Mouse (Mus musculus): ENCODE data around the gene Higd1c. TPM values are rescaled to one million over a fixed set of nuclear protein-coding genes. Genes with fewer than 3 reads are reported as not detected.
"Not testable (repeated sequence)": the region's sequence is repeated elsewhere in the genome, so short reads cannot be mapped to it uniquely, and the experiment has no call there.

Gene Higd1c
- total RNA-seq, 2 experiments from 2014 or later, result not detected

DNA sequence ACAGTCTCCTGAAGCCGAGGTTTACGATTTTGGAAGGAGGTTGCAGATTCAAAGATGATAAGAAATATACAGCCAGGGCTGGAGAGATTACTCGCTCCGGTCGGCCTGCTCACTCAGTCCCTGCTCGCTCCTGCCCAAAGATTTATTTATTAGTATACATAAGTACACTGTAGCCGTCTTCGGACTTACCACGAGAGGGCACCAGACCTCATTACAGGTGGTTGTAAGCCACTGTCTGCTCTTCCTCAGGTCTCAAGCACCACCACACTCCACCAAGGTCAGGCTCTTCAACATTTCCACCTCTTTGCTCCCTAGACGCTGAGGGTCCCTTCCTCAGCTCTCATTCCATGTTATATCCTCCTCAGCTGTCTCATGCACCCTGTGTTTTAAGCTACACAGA lies 26.5 kb upstream of the Higd1c start:
- H3K4me3 ChIP-seq, result peak overlapping the region; percentile 45; the same call in 1 of the 2 replicates
- peak; percentile 75 for DNase-seq
- peak; percentile 58 for TF ChIP-seq CTCF (IDR thresholded peaks at IDR 0.05)
- intact Hi-C loops (cut with DNase I); H3K27ac ChIP-seq: not testable (repeated sequence)

DNA sequence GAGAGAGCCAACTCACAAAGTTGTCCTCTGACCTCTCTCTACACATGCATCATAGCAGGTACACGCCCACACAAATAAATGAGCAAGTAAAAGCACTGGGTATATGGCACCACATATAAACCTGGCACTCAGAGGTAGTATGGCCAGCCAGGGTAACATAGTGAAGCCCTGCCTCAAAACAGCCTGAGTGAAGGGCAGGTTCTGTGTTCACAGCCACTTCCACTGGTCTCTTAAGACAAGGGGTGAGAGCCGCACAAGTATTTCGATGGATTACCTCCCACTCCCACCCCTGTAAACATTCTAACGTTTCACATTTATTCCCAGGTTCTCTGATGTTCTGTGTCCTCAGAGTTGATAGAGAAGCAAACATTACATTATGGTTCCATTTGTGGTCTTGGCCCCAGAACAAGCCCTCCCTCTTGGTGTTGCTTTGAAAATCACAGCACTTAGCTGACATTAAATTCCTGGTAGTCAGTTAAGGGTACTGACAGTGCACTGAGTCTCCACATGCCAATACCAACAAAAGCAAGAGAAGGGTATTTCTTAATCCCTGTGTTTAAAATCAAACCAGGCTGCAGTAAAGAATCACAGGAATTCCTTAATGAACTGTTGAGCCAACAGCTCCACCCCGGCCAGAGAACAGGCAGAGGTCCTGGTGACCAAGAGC lies 22.9 kb upstream of the Higd1c start:
- H3K27ac ChIP-seq; H3K4me3 ChIP-seq; DNase-seq; intact Hi-C loops (cut with DNase I): not testable (repeated sequence)

DNA sequence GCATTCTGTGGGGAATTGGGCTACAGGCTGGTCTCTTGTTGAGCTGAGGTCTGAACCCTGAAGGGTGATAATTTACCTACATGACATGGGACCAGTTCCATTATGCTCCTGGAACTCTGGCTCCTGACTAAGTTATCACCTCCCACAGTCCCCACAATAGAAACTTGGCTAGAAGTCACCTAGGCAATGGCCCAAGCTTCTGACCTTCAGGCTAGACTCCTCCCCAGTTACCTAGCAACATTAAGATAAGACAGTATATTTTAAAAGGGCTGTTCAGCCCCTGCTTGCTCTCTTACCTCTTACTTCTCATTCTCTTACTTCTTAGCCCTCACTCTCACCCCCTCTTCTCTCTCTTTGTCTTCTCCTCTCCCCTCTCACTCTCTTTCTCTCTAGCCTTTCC lies 18.9 kb upstream of the Higd1c start:
- intact Hi-C loops (cut with DNase I), result no loop called here
- Histone ChIP-seq H3K4me3 (no peak overlapping the region), H3K27ac (no peak overlapping the region)
- TF ChIP-seq CTCF (IDR thresholded peaks at IDR 0.05), result no peak
- DNase-seq, result no peak

DNA sequence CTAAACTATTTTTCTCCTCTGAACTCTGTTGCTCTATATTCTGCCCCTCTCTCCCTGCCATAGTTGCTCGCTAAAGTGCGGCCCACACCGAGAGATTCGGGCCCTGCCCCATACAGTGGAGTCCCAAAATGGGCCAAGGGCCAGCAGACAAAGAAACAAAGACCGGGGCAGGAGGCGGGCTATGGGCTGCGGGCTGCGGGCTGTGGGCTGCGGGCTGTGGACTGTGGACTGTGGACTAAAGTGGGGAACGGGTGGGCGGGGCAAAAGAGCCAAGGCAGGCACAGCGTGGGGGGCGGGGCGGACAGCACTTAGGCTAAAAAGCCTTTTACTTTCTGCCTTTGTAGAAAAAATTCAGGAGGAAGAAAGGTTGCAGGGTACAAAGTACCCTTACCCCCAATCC lies 17.6 kb upstream of the Higd1c start:
- no peak overlapping the region for H3K27ac ChIP-seq
- no peak overlapping the region for H3K4me3 ChIP-seq
- TF ChIP-seq CTCF (IDR thresholded peaks at IDR 0.05), result no peak
- DNase-seq, result no peak
- intact Hi-C loops (cut with DNase I), result no loop called here

DNA sequence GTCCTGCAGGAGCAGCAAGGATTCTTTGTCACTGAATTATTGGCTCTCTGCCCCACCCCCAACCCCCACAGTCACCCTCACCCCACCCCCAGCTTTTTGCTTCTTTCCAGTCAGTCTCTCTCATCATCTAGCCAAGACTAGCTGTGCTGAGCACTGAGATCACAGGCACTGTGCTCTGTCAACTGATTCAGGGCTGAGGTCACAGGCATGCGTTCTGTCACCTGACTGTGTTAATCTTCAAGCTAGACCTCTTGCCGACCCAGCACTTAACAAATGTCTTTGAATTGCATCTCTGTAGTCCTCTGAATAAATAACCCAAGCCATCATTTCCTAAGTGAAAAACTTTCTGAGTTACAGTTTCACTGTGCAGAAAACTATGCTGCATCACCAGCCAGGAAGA lies 14.8 kb upstream of the Higd1c start:
- TF ChIP-seq CTCF (IDR thresholded peaks at IDR 0.05), result no peak
- DNase-seq, result no peak
- intact Hi-C loops (cut with DNase I), result no loop called here
- Histone ChIP-seq H3K4me3 (no peak overlapping the region), H3K27ac (no peak overlapping the region)

DNA sequence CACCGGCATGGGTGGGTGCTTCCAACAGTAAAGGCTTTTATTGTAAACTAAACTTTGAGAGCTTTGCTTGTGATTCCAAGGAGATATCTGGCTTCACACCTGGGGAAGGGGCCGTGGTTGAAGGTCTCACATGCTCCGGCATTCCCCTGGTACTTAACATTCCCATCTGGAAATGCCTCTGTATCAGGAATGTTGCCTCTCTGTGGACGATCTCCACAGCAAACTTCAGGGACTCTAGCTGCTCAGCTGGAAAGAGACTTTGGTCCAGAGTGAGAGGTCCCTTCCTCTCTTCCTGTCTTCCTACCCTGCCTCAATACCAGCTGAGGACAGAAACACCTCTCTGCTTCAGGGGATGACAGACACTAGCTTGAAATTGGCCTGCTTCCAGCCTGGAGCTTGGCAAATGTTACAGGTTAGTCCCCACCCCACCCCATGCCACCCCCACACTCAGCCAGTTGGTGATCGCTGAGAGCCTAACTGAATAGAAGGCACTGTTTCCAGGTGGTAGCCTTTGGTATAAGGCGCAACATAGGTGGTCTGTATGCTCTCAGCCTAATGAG lies 12.8 kb upstream of the Higd1c start:
- DNase-seq, result no peak
- Histone ChIP-seq H3K4me3 (no peak overlapping the region), H3K27ac (no peak overlapping the region)
- intact Hi-C loops (cut with DNase I), result no loop called here
- TF ChIP-seq CTCF (IDR thresholded peaks at IDR 0.05), result no peak

DNA sequence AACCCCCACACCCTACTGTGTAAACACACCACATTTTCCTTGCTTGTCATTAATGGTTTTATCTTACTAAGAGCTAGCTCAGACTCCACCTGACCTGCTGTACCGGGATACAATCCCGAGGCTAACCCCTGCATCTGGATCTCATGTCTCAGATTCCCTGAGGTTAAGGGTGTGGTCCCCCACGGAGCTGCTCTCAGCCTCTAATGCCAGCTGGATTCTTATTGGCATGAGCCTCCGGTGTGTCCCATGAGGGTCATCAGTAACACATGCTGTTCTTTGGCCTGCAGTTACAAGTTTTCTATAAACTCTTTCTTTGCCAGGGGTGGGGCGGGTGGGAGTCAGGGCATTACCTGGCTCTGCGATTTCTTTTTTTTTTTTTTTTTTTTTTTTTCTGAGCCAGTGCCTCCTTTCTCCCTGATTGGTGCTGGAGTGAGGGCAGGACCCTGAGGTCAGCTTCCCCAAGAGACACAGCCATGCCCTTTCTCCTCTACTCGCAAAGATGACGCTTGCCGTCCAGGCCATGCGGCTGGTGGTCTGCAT lies 11.6 kb upstream of the Higd1c start, which contains the start of the genes Methig1 and Mettl7a2:
Gene Methig1 (plus strand): TSS at position 439 of the 540 bp plus-strand sequence.
Gene Mettl7a2 (plus strand): TSS at position 490 of the 540 bp plus-strand sequence.
- intact Hi-C loops (cut with DNase I), result no loop called here
- no peak for DNase-seq

DNA sequence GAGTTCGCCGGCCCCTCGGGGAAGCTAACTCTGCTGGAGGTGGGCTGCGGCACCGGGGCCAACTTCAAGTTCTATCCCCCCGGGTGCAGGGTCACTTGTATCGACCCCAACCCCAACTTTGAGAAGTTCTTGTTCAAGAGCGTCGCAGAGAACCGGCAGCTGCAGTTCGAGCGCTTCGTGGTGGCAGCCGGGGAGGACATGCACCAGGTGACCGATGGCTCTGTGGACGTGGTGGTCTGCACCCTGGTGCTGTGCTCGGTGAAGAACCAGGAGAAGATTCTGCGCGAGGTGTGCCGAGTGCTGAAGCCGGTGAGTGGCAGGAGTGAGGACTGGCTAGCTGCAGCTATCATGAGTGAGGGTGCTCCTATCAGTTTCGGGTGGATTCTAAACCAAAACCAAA lies 10.9 kb upstream of the Higd1c start:
- DNase-seq; H3K27ac ChIP-seq; H3K4me3 ChIP-seq; intact Hi-C loops (cut with DNase I): not testable (repeated sequence)

More for the DNA sequence above, 11.6 kb upstream of the Higd1c start, which contains the start of the genes Methig1 and Mettl7a2:
- Histone ChIP-seq H3K27ac (no peak within 1 kb of the TSS), H3K4me3 (no peak within 1 kb of the TSS)
- no peak for TF ChIP-seq CTCF (IDR thresholded peaks at IDR 0.05)

DNA sequence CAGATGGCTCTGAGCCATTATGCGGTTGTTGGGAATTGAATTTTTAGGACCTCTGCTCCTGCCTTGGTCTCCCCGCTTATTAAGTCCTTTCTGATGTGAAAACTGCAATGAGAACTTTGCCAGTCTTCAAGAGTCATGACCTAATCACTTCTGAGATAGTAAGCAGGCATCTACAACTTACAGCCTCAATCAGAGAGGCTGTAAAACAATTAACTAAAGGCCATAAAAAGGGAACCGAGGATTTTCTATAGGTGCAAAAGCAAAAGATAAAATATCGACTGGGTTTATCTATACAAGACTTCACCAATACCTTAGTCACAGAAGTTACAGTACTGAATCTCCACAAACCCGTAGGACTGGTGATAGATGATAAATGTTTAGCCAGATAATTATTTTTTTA lies 8.5 kb upstream of the Higd1c start:
- Histone ChIP-seq H3K4me3 (no peak overlapping the region), H3K27ac (no peak overlapping the region)
- intact Hi-C loops (cut with DNase I), result no loop called here
- DNase-seq, result no peak
- no peak for TF ChIP-seq CTCF (IDR thresholded peaks at IDR 0.05)

DNA sequence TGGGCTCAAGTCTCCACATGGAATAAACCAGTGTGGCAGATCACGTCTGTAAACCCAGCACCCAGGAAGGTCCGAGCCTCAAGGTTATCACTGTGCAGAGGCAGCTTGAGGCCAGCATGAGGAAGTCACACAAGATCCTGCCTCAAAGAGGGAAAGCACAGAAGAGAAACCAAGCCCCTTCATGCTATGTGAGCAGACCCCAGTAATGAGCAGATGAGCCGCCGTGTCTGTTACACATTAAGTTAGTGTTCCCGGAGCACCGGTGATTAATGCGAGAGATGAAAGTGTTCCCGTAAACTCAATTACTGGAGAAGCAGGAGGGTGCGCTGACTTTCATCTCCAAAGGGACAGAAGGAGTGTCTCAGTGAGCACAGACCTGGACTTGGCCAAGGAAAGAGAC lies 1.6 kb downstream of the Higd1c start:
- not testable (repeated sequence) for H3K4me3 ChIP-seq, DNase-seq, H3K27ac ChIP-seq
- intact Hi-C loops (cut with DNase I), result loop anchor here (5.0 kb wide), 1 partner anchor 34 kb away; the partner anchor contains the start of gene Mettl7a3

DNA sequence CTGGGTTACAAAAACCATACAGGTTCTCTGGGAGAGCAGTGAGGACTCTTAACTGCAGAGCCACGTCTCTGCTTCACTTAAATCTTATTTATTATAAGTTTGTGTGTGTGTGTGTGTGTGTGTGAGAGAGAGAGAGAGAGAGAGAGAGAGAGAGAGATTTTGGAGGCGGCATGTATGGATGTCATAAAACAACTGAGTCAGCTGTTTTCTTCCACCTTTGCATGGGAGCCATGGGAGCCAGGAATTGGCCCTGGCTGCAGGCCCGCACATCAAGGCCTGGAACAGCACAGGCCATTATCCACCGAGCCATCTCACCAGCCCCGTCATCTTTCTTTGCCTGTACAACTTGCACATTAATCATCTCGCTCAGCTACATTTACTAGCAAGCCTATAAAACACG lies 2.8 kb downstream of the Higd1c start:
- H3K4me3 ChIP-seq, result no peak overlapping the region
- intact Hi-C loops (cut with DNase I), result loop anchor here (5.0 kb wide), 1 partner anchor 35 kb away; the partner anchor contains the start of gene Mettl7a3
- no peak for DNase-seq
- H3K27ac ChIP-seq, result no peak overlapping the region
- TF ChIP-seq CTCF (IDR thresholded peaks at IDR 0.05), result no peak

DNA sequence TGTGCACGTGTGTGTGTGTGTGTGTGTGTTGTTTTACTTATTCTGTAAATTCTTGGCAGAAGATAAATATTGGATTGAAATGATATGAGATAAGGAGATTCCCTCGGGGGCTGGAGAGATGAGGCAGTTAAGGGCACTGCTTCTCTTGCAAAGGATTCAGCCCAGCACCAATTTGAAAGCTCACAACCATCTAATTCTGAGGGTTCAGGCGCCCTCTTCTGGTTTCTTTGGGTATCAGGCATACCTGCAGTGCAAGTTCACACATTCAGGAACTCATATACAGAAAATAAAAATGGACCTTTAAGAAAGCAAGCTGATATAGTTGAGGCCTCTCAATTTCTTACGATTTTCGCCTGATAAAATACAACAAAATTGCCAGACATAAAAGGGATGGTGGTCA lies 10.7 kb downstream of the Higd1c start:
- peak; percentile 70 for DNase-seq

DNA sequence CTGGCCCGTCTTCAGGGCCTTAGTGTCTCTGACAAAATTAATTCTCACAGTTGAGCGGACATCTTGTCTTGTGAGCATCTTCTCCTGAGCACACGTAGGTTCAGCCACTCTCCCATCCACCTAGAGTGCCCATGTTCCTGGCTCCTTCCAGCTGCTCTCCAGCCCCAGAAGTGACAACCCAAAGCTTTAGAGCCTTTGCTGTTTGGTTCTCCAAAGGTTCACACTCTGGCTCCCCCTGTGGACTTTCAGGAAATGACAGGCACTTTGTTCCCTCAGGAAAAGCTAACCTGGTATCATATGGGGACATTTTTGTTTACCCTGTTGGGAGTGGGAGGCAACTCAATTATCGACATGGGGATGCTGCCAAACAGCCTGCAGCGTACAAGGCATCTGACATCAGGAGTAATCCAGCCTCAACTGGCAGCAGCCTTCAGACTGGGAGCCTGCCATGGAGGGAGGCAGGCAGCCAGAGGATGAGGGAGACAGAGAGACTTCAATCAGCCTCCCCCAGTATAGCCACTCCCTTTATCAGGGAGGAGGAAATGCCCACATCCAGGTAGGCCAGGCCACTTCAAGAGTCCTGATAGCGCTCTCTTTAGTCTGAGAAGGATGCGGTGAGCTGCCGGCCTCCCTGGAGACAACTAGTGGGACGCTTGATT lies 13.6 kb downstream of the Higd1c start:
- DNase-seq, result peak; percentile 36
- not testable (repeated sequence) for H3K4me3 ChIP-seq, H3K27ac ChIP-seq
- intact Hi-C loops (cut with DNase I), result loop anchor here (5.0 kb wide), 1 partner anchor 356 kb away; no protein-coding TSS in a partner anchor
- TF ChIP-seq CTCF (IDR thresholded peaks at IDR 0.05), result peak; percentile 31

More for the DNA sequence above, 10.7 kb downstream of the Higd1c start:
- Histone ChIP-seq H3K4me3 (no peak overlapping the region), H3K27ac (no peak overlapping the region)
- intact Hi-C loops (cut with DNase I), result loop anchor here (2.0 to 5.0 kb wide), 2 partner anchors 112 to 353 kb away; no protein-coding TSS in a partner anchor
- peak; percentile 80 for TF ChIP-seq CTCF (IDR thresholded peaks at IDR 0.05)
